Mouse (Mus musculus): ENCODE results near the gene Slc25a10. TPM values are rescaled to one million over a fixed set of nuclear protein-coding genes. Genes with fewer than 3 reads are reported as not detected.

Slc25a10 gene
- total and polyA plus RNA-seq, 2 experiments, result 121 to 445 TPM

GRCm38 (mm10) chr11:120515611-120516010 is 24.0 kb downstream of the Slc25a10 start:
- H3K4me3 ChIP-seq (ENCODE audit: insufficient read depth, low read depth, low read length), result no peak overlapping the region
- H3K79me2 ChIP-seq (ENCODE audit: control insufficient read depth, insufficient read depth, low read length), result no peaks in the 10 kb centered on the region
- no peaks in the 10 kb centered on the region for H3K36me3 ChIP-seq (ENCODE audit: control insufficient read depth, insufficient read depth, low read length)
- peak overlapping the region; percentile 50 for H3K9ac ChIP-seq (ENCODE audit: low read depth, low read length)
- 10% methylated on average over 17 of the region's 17 CpGs for WGBS
- peak; percentile 94 for TF ChIP-seq CTCF (IDR thresholded peaks at IDR 0.05; ENCODE audit: low read depth, low read length)
- 0 out of 2 replicates have a peak, but pooled peaks have one; percentile 50 for TF ChIP-seq POLR2A (IDR thresholded peaks at IDR 0.05; ENCODE audit: extremely low read depth, insufficient read depth, low read length)
- H3K27me3 ChIP-seq (ENCODE audit: control insufficient read depth, insufficient read depth, low read length), result no peaks in the 10 kb centered on the region
- peaks cover 10% of the 10 kb centered on the region for H3K4me1 ChIP-seq (ENCODE audit: control insufficient read depth, insufficient read depth, low read length)
- DNase-seq (ENCODE audit: extremely low read depth, low read depth, low spot score), result peak; percentile 82
- peak overlapping the region; percentile 69 for H3K27ac ChIP-seq (replicated peaks; ENCODE audit: insufficient read depth, low read depth, low read length)

- WGBS, result 92% methylated on average over 4 of the region's 4 CpGs
- TF ChIP-seq CTCF (IDR thresholded peaks at IDR 0.05; ENCODE audit: low read depth, low read length), result no peak
- no peak for TF ChIP-seq POLR2A (IDR thresholded peaks at IDR 0.05; ENCODE audit: extremely low read depth, insufficient read depth, low read length)
- H3K79me2 ChIP-seq (ENCODE audit: control insufficient read depth, insufficient read depth, low read length), result no peaks in the 10 kb centered on the region
- peaks cover 17% of the 10 kb centered on the region for H3K4me1 ChIP-seq (ENCODE audit: control insufficient read depth, insufficient read depth, low read length)
- no peak overlapping the region for H3K27ac ChIP-seq (replicated peaks; ENCODE audit: insufficient read depth, low read depth, low read length)
- no peak for DNase-seq (ENCODE audit: extremely low read depth, low read depth, low spot score)
- H3K4me3 ChIP-seq (ENCODE audit: insufficient read depth, low read depth, low read length), result no peak overlapping the region
- no peak overlapping the region for H3K9ac ChIP-seq (ENCODE audit: low read depth, low read length)
- H3K27me3 ChIP-seq (ENCODE audit: control insufficient read depth, insufficient read depth, low read length), result no peaks in the 10 kb centered on the region
- H3K36me3 ChIP-seq (ENCODE audit: control insufficient read depth, insufficient read depth, low read length), result no peaks in the 10 kb centered on the region
Measured at GRCm38 (mm10) chr11:120517147-120517546, 25.5 kb downstream of the Slc25a10 start.

GRCm38 (mm10) chr11:120518027-120518426 is 26.4 kb downstream of the Slc25a10 start:
- Histone ChIP-seq H3K36me3 (ENCODE audit: control insufficient read depth, insufficient read depth, low read length) (no peaks in the 10 kb centered on the region), H3K27ac (replicated peaks; ENCODE audit: insufficient read depth, low read depth, low read length) (peak overlapping the region; percentile 57), H3K27me3 (ENCODE audit: control insufficient read depth, insufficient read depth, low read length) (no peaks in the 10 kb centered on the region), H3K4me1 (ENCODE audit: control insufficient read depth, insufficient read depth, low read length) (peaks cover 21% of the 10 kb centered on the region), H3K9ac (ENCODE audit: low read depth, low read length) (peak overlapping the region; percentile 41), H3K79me2 (ENCODE audit: control insufficient read depth, insufficient read depth, low read length) (no peaks in the 10 kb centered on the region; the same call in 1 of the 2 replicates), H3K4me3 (ENCODE audit: insufficient read depth, low read depth, low read length) (no peak overlapping the region)
- DNase-seq (ENCODE audit: extremely low read depth, low read depth, low spot score), result peak; percentile 82
- 25% methylated on average over 6 of the region's 6 CpGs for WGBS
- TF ChIP-seq CTCF (IDR thresholded peaks at IDR 0.05; ENCODE audit: low read depth, low read length) (no peak), POLR2A (IDR thresholded peaks at IDR 0.05; ENCODE audit: extremely low read depth, insufficient read depth, low read length) (no peak)

GRCm38 (mm10) chr11:120518558-120518957 is 26.9 kb downstream of the Slc25a10 start:
- Histone ChIP-seq H3K9ac (ENCODE audit: low read depth, low read length) (no peak overlapping the region; the same call in 1 of the 2 replicates), H3K4me1 (ENCODE audit: control insufficient read depth, insufficient read depth, low read length) (peaks cover 22% of the 10 kb centered on the region), H3K27me3 (ENCODE audit: control insufficient read depth, insufficient read depth, low read length) (no peaks in the 10 kb centered on the region), H3K4me3 (ENCODE audit: insufficient read depth, low read depth, low read length) (no peak overlapping the region), H3K27ac (replicated peaks; ENCODE audit: insufficient read depth, low read depth, low read length) (peak overlapping the region; percentile 21), H3K36me3 (ENCODE audit: control insufficient read depth, insufficient read depth, low read length) (no peaks in the 10 kb centered on the region), H3K79me2 (ENCODE audit: control insufficient read depth, insufficient read depth, low read length) (peaks cover 4% of the 10 kb centered on the region; the same call in 1 of the 2 replicates)
- no peak for TF ChIP-seq POLR2A (IDR thresholded peaks at IDR 0.05; ENCODE audit: extremely low read depth, insufficient read depth, low read length)
- no peak for TF ChIP-seq CTCF (IDR thresholded peaks at IDR 0.05; ENCODE audit: low read depth, low read length)
- DNase-seq (ENCODE audit: extremely low read depth, low read depth, low spot score), result no peak
- WGBS, result 75% methylated on average over 6 of the region's 6 CpGs

GRCm38 (mm10) chr11:120519738-120520137 is 28.1 kb downstream of the Slc25a10 start:
- TF ChIP-seq POLR2A (IDR thresholded peaks at IDR 0.05; ENCODE audit: extremely low read depth, insufficient read depth, low read length) (no peak), CTCF (IDR thresholded peaks at IDR 0.05; ENCODE audit: low read depth, low read length) (no peak)
- DNase-seq (ENCODE audit: extremely low read depth, low read depth, low spot score), result no peak
- 77% methylated on average over 9 of the region's 9 CpGs for WGBS
- Histone ChIP-seq H3K36me3 (ENCODE audit: control insufficient read depth, insufficient read depth, low read length) (no peaks in the 10 kb centered on the region), H3K27ac (replicated peaks; ENCODE audit: insufficient read depth, low read depth, low read length) (no peak overlapping the region), H3K9ac (ENCODE audit: low read depth, low read length) (no peak overlapping the region), H3K79me2 (ENCODE audit: control insufficient read depth, insufficient read depth, low read length) (peaks cover 9% of the 10 kb centered on the region; the same call in 1 of the 2 replicates), H3K27me3 (ENCODE audit: control insufficient read depth, insufficient read depth, low read length) (no peaks in the 10 kb centered on the region), H3K4me3 (ENCODE audit: insufficient read depth, low read depth, low read length) (no peak overlapping the region), H3K4me1 (ENCODE audit: control insufficient read depth, insufficient read depth, low read length) (peaks cover 29% of the 10 kb centered on the region)

- DNase-seq (ENCODE audit: extremely low read depth, low read depth, low spot score), result no peak
- Histone ChIP-seq H3K79me2 (ENCODE audit: control insufficient read depth, insufficient read depth, low read length) (peaks cover 9% of the 10 kb centered on the region; the same call in 1 of the 2 replicates), H3K27me3 (ENCODE audit: control insufficient read depth, insufficient read depth, low read length) (no peaks in the 10 kb centered on the region), H3K27ac (replicated peaks; ENCODE audit: insufficient read depth, low read depth, low read length) (no peak overlapping the region), H3K4me1 (ENCODE audit: control insufficient read depth, insufficient read depth, low read length) (peaks cover 29% of the 10 kb centered on the region), H3K4me3 (ENCODE audit: insufficient read depth, low read depth, low read length) (no peak overlapping the region), H3K9ac (ENCODE audit: low read depth, low read length) (no peak overlapping the region), H3K36me3 (ENCODE audit: control insufficient read depth, insufficient read depth, low read length) (no peaks in the 10 kb centered on the region)
- TF ChIP-seq POLR2A (IDR thresholded peaks at IDR 0.05; ENCODE audit: extremely low read depth, insufficient read depth, low read length) (no peak), CTCF (IDR thresholded peaks at IDR 0.05; ENCODE audit: low read depth, low read length) (no peak)
- 82% methylated on average over 9 of the region's 9 CpGs for WGBS
Measured at GRCm38 (mm10) chr11:120520498-120520897, 28.9 kb downstream of the Slc25a10 start.

All from liver, adult 2 months (tissue).